Mouse (Mus musculus): ENCODE data around the gene Zfyve21.

Zfyve21 gene

GRCm38 (mm10) chr12:111798493-111798892 is 15.5 kb upstream of the Zfyve21 start:
- no peak for DNase-seq (ENCODE audit: low read depth, low spot score)

- DNase-seq (ENCODE audit: low read depth, low spot score): no peak
Observed at GRCm38 (mm10) chr12:111800459-111801183, 13.3 kb upstream of the Zfyve21 start.

GRCm38 (mm10) chr12:111803538-111803937 is 10.4 kb upstream of the Zfyve21 start:
- no peak for DNase-seq (ENCODE audit: low read depth, low spot score)

- no peak for DNase-seq (ENCODE audit: low read depth, low spot score)
Observed at GRCm38 (mm10) chr12:111808775-111809174, 5.2 kb upstream of the Zfyve21 start.

GRCm38 (mm10) chr12:111809762-111810161 is 4.2 kb upstream of the Zfyve21 start:
- peak; percentile 73 for DNase-seq (ENCODE audit: low read depth, low spot score)

- DNase-seq (ENCODE audit: low read depth, low spot score): no peak
Observed at GRCm38 (mm10) chr12:111812075-111812474, 1.9 kb upstream of the Zfyve21 start.

GRCm38 (mm10) chr12:111812611-111813010 is 1.4 kb upstream of the Zfyve21 start:
- DNase-seq (ENCODE audit: low read depth, low spot score): no peak

- DNase-seq (ENCODE audit: low read depth, low spot score): peak; percentile 51
Observed at GRCm38 (mm10) chr12:111813111-111813765, 732 bp upstream of the Zfyve21 start.

- no peak for DNase-seq (ENCODE audit: low read depth, low spot score)
Observed at GRCm38 (mm10) chr12:111814769-111815762, 1.1 kb downstream of the Zfyve21 start.

- no peak for DNase-seq (ENCODE audit: low read depth, low spot score)
Observed at GRCm38 (mm10) chr12:111816528-111816927, 2.6 kb downstream of the Zfyve21 start.

GRCm38 (mm10) chr12:111816967-111817366 is 3.0 kb downstream of the Zfyve21 start:
- no peak for DNase-seq (ENCODE audit: low read depth, low spot score)

GRCm38 (mm10) chr12:111817991-111818390 is 4.0 kb downstream of the Zfyve21 start:
- DNase-seq (ENCODE audit: low read depth, low spot score): no peak

GRCm38 (mm10) chr12:111819936-111820335 is 6.0 kb downstream of the Zfyve21 start:
- DNase-seq (ENCODE audit: low read depth, low spot score): no peak

GRCm38 (mm10) chr12:111820708-111821107 is 6.7 kb downstream of the Zfyve21 start:
- DNase-seq (ENCODE audit: low read depth, low spot score): no peak

- no peak for DNase-seq (ENCODE audit: low read depth, low spot score)
Observed at GRCm38 (mm10) chr12:111821931-111822330, 8.0 kb downstream of the Zfyve21 start.

GRCm38 (mm10) chr12:111827556-111827955 is 13.6 kb downstream of the Zfyve21 start:
- no peak for DNase-seq (ENCODE audit: low read depth, low spot score)

GRCm38 (mm10) chr12:111829447-111829846 is 15.5 kb downstream of the Zfyve21 start:
- no peak for DNase-seq (ENCODE audit: low read depth, low spot score)

- no peak for DNase-seq (ENCODE audit: low read depth, low spot score)
Observed at GRCm38 (mm10) chr12:111829954-111830353, 16.0 kb downstream of the Zfyve21 start.

- no peak for DNase-seq (ENCODE audit: low read depth, low spot score)
Observed at GRCm38 (mm10) chr12:111830375-111830774, 16.4 kb downstream of the Zfyve21 start.

GRCm38 (mm10) chr12:111832643-111833042 is 18.7 kb downstream of the Zfyve21 start:
- no peak for DNase-seq (ENCODE audit: low read depth, low spot score)

GRCm38 (mm10) chr12:111833457-111833856 is 19.5 kb downstream of the Zfyve21 start:
- DNase-seq (ENCODE audit: low read depth, low spot score): no peak
